Mouse (Mus musculus): Measurements from ENCODE around the gene Acox2. TPM values are rescaled to one million over a fixed set of nuclear protein-coding genes. Genes with fewer than 3 reads are reported as not detected.

Gene Acox2
- polyA plus RNA-seq (2014; fragmentation: Illumina TruSeq; extraction: RNeasy Lipid Tissue Mini Kit (QIAGEN cat#74804); ENCODE audit: low replicate concordance): 1.7 TPM

DNA sequence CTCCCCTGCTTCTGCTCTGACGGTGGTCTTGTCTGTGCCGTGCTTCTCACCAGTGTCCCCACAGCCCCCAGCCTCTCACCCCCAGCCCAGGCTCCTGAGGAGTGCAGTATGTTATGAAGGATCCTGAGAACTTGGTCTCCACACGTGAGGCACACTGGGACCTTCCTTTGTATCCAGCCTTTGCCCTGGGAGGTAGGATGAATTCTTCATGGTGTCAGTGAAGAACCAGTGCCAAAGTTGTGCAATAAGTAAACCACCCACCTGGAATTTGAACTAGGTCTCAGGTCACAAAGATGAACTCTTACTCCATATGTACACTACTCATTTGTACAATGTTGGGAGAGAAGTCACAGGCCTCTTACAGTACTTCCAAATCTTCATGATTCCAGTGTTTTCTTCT lies at the start of gene Acox2:
Gene Acox2 (minus strand): TSS at position 188 of the 400 bp plus-strand sequence.

DNA sequence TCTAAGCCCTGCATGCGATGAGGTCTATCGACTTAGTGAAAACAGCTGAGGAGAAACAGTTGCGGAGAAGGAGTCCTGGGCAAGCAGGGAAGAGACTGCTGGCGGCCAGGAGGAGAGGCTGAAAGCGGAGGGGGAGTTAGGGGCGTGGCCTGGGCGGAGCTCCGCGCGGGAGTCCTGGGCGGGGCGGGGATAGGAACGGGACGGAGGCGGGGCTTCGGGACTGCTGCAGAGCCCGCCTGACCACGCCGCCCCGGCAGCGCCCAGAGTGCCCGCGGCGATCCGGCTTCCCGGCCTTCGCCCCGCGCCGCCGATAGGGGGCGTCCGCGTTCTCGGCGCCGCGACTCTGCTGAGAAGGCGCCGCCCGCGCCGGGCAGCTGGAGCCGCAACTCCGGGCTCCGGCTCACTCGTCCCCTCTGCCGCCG lies 45.3 kb downstream of the Acox2 start, which contains the start of gene Kctd6:
Gene Kctd6 (plus strand): TSS at position 338 of the 422 bp plus-strand sequence.

Other genes with a start within 250 kb of the Acox2 start
- gene Rpp14, start 179.0 kb downstream of the Acox2 start, polyA plus RNA-seq (2014; fragmentation: Illumina TruSeq; extraction: RNeasy Lipid Tissue Mini Kit (QIAGEN cat#74804); ENCODE audit: low replicate concordance): 23.5 TPM
- gene Pxk, start 161.1 kb downstream of the Acox2 start, polyA plus RNA-seq (2014; fragmentation: Illumina TruSeq; extraction: RNeasy Lipid Tissue Mini Kit (QIAGEN cat#74804); ENCODE audit: low replicate concordance): 64.5 TPM
- 254 TPM for gene Pdhb, start 86.3 kb downstream of the Acox2 start, polyA plus RNA-seq (2014; fragmentation: Illumina TruSeq; extraction: RNeasy Lipid Tissue Mini Kit (QIAGEN cat#74804); ENCODE audit: low replicate concordance)
- 24.4 TPM for gene Kctd6, start 45.2 kb downstream of the Acox2 start, polyA plus RNA-seq (2014; fragmentation: Illumina TruSeq; extraction: RNeasy Lipid Tissue Mini Kit (QIAGEN cat#74804); ENCODE audit: low replicate concordance)
- gene Fam107a, start 58.7 kb upstream of the Acox2 start, polyA plus RNA-seq (2014; fragmentation: Illumina TruSeq; extraction: RNeasy Lipid Tissue Mini Kit (QIAGEN cat#74804); ENCODE audit: low replicate concordance): 0.41 TPM
- 13.4 TPM for gene Oit1, start 119.4 kb upstream of the Acox2 start, polyA plus RNA-seq (2014; fragmentation: Illumina TruSeq; extraction: RNeasy Lipid Tissue Mini Kit (QIAGEN cat#74804); ENCODE audit: low replicate concordance)

Data from small intestine, adult 10 weeks (tissue).